Mouse (Mus musculus) adrenal gland, postnatal 25 days (tissue): ENCODE measurements at regions not wholly inside any gene's neighbourhood (a gene's known extent, or its start where the extent isn't known, plus 50 kb on each side); places are given as distances from the start of the nearest gene placed in this dataset.

ENCODE experiments used
- DNase-seq: peaks from one replicate; pipeline ENCODE4 v3.0.0; 2021; ENCODE audit warnings: mixed read lengths

DNA sequence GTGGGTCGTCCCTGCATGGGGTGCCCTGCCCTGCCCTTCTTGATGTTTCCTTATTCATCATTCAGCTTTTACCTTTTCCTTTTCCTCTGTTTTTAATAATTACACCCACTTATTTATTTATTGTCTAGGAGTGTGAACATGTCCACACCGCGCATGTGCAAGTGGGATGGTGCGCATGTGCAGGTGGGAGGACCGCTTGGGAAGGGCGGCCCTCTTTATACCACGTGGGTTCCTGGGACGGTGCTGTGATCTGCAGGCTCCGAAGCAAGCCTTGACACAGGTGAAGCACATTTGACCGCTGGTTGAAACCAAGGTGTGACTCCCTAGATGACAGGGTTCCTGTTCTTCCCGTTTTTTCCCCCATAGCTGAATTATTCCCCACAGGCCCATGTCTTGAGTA, 60.0 kb downstream of the Syf2 start:
- DNase-seq: no peak

DNA sequence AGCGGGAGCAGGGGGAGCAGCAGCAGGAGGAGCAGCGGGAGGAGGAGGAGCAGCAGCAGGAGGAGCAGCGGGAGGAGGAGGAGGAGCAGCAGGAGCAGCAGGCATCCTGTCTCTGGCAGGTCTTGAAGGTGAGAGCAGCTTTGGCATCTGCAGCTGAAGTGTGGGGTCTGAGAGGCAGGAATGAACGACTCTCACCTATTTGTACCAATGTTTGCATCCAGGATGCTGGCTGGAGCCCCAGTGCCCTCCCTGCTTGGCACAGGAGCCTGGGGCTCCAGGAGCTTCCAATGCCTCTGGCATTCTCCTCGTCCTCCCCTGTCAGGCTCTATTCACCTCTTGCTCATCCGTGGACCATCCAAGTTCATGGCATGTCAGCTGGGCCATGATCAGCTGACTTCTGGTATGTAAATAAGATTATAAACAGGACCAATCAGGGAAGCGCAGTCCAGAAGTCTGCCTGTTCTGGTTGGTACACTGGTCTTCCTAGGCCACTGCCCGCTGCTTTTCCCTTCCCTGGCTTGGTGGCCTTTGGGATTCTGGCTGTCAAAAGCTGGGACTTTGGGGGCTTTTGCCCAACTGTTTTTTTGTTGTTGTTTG, 62.9 kb downstream of the Syf2 start:
- DNase-seq: no peak

DNA sequence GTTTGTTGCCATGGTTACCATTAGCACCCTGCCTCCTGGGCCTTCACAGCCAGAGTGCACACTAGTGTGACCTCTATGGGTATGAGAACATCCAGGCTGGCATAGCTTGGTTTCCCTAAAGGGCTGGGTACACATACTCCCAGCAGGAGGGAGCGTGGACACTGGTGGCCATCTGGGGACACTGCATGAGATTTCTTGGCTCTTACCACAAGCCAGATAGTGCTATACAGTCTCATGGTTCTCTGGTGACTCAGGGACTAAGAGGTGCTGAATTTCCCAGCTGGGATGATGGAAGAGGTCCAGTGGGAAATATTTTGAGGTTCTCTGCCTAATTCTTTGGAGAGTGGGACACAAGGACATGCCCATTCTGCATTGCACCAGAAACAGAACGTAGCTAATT, 63.5 kb downstream of the Syf2 start:
- no peak for DNase-seq

DNA sequence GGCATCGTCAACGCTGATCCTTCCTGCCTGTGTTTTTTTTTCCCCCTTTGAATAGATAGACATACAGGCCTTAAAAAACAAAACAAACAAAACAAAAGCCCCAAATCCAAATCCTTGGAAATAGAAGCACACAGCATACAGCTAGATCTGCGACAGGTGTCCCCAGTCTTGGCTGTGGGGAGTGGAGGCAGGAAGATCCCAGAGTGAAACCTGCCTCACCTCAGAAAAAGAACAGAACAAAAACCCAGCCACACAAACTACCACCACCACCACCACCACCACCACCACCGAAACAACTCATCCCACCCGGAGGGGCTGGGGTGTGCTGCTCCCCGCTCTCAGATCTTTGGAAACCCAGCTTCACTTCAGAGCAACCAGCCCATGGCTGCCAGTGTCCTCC, 64.0 kb downstream of the Syf2 start:
- DNase-seq: no peak

DNA sequence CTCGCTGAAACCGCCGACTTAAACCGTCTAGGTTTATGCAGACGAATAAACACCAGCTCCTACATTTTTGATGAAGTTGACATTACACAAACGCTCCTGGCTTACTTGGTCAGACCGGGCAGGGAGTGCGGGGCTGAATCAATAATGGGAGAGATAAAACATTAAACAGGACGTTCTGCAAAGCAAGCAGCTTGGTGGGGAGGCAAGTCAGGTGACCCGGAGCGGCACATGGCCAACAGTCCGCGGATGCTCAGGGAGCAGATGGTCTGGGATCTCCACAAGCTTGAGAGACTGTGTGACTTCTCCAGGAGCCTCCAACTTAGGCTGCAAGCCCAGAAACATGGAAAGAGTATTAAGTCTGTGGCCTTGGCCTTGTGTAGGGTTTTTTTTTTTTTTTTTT, 64.4 kb downstream of the Syf2 start:
- DNase-seq: peak; percentile 25

DNA sequence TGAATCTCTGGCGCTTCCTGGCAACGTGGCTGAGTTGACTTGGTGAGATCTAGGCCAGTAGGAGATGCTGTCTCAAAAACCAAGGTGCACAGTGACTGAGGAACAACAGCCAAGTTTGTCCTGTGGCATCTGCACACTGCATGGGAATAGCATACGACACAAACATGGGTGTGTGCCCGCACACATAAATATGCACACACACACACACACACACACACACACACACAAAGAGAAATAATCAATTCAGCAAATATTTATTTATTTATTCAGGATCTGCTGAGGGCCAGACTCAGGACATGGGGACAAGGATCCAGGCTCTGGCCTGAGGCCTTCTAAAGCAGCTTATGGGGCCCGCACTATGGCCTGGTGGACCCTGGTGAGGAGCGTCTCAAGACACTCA, 65.4 kb downstream of the Syf2 start:
- DNase-seq: no peak

DNA sequence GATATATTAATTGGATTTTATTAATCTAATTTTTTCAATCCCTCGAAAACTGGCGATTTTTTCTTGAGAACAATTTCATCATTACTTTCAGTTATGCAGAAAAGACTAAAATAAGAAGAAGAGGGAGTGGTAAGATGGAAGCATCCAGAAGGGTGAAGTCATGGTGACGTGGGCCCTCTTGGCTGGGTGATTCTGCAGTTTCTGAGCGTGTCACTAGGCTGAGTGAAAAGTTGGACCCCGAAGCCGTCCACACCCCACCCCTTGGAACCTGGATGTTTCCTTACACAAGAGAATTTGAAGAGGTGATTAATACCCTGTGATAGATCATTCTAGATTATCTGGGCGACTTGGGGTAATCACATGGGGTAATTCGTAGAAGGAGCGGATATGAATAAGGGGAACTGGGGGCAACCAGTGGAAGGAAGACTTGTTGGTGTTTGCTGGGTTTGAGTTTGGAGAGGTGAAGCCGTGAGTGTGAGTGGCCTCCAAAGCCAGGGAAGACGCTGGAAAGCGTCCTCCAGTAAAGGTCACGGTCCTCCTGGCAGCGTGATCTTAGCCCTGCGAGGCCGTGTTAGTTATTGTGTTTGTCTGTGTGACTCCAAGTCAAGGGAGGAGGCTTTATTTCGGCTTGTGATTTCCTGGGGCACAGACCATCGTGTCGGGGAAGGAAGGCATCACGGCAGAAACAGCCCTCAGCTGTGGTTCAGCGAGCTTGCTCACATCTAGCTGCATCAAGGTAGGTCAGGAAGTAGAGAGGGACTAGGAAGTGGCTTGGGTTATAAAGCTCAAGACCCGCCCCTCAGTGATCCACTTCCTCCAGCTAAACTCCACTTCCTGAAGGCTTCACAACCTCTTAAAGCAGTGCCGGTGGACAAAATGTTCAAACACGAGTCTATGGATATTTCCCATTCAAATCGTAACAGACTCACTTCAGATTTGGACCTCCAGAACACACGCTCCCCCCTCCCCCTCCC, 67.0 kb downstream of the Syf2 start:
- peak; percentile 13 for DNase-seq

DNA sequence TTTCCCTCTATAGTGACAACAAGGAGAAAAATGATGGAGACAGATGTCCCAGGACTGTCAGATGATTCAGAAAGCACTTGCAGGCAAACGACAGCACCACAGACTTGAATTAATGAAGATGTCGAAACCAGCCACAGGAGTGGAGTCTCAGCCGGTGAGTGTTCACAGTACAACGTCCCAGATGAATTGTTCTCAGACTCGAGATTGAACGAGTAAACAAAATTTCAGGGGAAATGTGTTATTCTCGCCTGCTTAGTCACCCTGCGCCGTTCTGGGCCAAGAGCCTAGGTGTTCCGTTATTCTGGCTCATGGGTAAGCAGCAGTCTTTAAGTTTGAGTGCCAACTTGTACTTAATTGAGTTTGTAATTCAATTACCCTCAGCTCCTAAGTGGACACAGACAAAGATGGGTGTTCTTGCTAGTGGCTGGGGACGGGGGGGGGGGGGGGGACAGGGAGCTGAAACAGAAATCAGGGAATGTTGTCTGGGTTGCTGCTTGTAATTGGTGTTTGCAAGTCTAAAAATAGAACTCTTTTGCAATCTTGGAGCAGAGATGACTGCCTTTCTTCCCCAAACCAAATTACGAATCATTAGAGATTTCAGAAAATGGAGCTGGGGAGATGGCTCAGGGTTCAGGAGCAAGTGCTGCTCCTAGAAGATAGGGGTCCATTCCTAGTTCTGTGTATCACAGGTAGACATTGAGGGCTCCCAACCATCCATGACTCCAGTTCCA, 68.4 kb downstream of the Syf2 start:
- DNase-seq: peak; percentile 14

DNA sequence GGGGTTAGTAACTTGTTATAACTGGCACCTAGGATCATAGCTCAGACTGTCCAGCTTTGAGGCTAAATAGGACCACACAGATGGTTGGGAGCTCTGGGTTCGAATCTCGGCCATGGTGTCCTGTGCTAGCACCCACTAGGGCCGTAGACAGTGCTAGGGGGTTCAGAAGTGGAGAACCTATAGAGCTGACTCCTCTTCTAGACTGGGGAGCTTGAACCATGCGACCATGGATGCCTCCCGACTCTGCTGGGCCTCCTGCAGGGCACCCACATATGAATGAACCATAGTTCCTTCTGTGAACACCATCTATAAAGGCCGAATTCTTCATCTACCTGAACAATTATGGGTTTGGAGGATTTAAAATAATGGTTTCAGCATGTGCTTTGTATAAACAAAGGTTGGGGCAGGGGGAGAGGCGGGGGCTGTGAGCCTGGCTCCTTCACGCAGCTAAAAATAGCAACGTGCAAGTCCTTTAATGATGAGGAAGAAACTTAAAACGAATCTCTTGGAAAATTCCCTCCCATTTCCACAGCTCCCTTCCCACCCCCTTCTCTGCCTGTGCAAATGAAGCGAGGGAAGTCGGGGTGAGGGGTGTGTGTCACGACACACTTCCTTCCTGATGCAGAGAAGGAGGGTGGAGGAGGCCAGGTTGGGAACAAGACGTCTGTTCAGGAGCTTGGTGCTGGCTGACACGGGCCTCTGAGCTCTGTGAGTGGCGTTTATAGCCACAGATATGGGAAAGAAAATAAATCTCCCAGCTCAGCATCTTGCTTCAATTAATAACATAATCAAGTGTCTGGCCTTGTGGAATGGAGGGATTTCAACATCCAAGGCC, 71.6 kb downstream of the Syf2 start:
- no peak for DNase-seq

DNA sequence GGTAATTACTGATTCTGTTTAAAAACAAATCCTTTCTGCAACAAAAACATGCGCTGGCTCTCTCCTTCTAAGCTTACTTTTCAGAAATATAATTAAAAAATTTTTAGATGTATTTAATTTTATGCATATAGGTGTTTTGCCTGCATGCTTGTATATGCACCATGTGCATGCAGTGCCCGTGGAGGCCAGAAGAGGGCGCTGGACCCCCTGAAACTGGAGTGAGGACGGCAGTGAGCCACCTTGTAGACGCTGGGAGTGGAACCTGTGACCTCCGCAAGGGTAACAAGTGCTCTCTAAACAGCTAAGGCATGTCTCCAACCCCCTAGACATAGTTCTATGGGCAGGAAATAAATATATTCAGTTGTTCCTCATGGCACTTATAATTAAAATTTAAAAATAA, 80.7 kb downstream of the Syf2 start:
- no peak for DNase-seq

DNA sequence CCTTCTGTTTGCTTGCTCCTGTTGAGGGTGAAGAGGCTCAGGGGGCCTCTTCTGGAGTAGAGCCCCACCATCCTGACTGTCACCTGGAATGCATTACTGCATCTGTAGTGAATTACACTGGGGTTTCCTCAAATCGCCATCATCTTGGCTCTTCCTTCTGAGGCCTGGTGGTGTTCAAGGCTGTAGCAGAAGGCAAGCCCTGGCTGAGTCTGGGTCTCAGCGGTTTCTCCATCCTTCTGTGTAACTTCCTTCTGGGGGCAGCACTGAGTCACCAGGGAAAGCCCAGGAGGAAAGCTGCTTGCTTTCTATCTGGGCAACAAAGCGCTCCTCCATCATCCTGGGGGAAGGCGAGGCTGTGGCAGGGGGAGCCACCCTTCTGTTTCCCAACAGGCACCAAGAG, 82.2 kb downstream of the Syf2 start:
- DNase-seq: no peak

DNA sequence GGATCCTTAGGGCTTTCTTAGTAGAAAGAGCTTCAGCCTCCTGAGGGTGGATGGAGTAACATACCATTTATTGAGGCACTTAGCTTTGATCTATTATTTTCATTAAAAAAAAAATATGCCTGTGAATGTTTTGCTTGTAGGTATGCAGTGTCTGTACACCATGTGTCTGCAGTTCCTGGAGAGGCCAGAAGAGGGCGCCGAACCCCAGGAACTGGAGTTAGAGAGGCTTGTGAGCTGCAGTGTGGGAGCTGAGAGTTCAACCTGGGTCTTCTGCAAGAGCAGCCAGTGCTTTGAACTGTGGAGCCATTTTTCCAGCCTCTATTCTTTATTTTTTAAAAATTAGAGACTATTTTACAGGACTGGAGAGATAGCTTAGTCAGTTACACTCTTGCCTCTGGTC, 83.2 kb downstream of the Syf2 start:
- no peak for DNase-seq

DNA sequence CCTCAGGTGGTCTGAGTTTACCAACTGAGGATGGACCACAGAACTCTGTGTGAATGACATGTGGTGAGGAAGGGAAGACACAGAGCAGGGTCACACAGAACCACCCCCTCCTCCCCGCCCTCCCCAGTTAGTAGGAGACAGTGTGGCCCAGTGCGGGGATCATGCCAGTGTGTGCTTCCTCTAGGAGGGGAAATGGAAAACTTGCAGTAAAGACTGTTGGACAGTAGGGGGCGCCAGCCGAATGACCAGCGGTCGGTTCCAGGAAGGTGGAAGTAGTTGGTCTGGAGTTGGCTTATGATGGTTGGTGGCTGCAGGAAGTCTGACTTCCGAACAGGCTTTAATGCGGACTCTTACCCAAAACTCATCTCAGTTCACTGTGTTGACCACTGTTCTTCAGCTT, 87.3 kb downstream of the Syf2 start:
- DNase-seq: peak; percentile 64

DNA sequence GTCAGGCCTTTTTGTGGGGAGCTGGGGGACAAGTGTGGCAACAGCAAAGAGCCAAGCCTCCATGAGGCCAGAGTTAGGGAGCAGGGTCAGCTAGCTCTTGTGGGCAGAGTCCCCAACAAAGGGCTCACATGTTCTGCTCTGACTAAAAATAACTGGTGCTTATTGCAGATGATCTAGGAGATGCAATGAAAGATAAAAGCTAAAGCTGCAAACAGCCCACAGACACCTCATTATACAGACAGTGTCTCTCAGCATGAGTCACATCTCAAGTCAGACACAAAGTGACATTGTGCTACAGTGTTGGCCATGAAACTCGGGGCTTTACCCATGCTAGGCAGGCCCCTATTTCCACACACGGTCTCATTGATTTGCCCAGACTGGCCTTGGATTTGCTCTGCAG, 88.4 kb downstream of the Syf2 start:
- DNase-seq: no peak

DNA sequence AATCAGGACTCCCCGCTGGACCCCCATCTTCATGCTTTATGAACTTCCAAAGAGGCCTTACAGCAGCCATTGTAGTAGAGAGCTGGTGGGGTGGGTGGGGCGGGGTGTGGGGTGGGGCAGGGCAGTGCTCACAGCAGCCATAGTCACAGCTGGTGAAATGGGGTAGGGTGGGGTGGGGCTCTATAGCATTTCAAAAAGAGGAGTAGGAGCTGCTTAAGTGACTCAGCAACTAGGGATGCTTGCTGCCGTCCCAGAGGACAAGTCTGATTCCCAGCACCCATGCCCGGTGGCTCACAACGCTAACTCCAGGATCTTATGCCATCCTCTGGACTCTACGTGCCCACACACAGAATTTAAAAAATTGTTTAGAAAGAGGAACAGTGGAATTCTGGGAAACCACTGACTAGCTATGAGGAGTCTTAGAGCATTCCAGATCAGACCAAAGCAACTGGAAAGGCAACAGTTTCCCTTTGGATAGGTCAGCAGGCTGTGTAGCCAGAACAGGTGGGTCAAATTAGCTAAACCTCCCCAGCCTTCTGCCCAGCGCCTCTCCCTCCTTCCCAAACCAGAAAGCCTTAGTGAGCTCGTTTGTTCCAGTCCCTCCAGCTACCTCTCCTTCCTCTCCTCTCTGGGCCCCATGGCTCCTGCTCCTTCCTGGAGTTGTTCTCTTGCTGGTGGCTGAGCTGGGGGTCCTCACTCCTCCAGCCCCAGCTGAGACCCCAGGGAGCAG, 89.7 kb downstream of the Syf2 start:
- DNase-seq: no peak

DNA sequence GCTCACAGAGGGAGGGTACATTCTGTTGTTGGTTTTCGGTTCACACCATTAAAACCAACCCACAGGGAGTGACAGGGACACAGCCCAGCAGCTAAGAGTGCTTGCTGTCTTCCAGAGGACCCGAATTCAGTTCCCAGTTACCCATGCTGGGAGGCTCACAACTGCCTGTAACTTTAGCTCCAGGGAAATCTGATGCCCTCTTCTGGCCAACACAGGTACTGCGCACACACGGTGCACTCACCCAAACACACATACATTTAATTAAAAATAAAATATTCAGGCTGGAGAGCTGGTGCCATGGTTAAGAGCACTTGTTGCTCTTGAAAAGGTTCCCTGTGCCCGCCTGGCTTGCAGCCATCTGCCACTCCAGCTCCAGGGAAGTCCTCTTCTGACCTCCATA, 92.5 kb downstream of the Syf2 start:
- no peak for DNase-seq

DNA sequence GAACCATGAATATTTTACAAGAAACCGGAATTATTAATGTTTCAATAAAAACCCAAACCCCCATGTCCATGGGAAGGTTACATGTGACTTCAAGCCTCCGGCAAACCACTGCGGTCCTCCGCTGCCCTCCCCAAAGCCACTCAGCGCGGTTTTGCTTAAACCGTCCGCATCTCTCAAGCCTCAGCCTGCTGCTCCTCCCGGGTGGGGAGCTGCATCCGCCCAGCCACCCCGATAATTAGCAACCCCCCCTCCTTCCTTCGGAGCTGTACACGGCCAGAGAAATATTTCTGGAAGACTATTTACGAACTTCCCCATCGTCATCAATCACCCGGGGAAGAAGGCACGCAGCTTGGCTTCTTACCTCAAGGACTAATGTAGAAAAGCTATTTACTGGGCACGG, 94.7 kb upstream of the Runx3 start:
- DNase-seq: no peak

DNA sequence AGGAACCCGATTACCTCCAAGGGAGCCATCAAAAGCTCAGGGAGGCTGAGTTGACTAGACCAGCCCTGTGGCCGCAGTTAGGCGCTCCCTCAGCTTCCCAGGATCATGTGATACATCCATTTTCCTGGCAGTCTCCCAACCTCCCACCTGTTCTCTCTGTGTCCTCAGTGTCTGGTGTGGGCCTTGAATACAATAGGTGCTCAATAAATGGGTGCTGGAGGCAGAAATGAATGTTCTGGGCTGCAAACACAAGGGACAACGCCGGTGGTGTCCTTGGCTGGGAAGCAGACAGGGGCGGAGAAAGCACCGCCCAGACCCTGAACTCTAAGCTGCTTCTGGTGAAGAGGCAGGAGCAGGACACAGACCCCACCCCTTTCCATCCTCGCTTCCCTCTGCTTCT, 93.3 kb upstream of the Runx3 start:
- no peak for DNase-seq

DNA sequence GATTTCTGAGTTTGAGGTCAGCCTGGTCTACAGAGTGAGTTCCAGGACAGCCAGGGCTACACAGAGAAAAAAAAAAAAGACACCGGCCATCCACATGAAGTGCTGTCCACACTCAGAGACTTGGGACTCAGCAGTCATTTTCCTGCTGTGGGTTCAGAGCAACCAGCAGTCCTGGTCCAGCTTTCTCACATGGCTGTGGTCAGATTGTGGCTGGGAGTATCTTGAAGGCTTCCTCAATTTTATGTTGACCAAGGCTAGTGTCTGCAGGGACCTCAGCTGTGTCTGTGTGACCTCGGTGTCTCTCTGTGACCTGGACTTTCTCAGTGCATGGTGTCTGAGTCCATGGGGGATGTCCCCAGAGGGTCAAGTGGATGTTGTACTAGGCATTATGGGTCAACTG, 90.7 kb upstream of the Runx3 start:
- DNase-seq: no peak

DNA sequence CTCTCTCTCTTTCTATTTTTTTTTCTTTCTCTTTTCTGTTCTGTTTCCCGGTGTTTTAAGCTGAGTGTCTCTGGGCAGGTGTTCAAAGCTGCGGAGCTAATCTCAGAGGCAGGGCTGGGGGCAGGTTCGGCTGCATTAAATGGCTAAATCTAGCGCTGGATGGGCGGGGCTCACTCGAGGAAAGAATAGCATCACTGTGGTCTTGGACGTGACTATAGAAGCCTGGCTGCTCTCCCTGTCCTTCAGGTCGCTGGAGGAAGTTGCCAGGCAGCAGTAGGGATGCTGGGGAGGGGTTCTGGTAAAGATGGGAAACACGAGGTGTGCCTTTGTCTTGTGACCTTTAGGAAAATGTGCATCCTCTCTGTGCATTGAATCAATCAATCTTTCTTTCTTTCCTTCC, 88.0 kb upstream of the Runx3 start:
- DNase-seq: no peak

DNA sequence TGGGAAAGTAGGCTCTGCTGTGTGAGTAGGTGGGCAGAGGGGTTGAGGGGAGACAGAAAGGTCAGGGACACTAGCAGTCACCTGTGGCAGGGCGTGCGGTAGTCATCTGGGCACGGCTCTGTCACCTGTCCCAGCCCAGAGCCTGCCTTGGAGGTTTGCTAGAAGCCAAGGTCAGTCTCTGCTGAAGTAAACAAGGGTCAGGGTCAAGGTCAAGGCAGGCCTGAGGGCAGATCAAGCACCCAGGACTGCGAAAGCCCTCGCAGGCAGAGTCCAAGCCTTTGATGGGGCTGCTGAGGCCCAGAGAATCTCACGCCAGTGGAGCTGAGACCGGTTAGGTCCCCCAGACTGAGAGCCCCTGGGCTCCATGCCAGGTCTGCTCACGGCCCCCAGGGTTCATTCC, 87.2 kb upstream of the Runx3 start:
- no peak for DNase-seq

DNA sequence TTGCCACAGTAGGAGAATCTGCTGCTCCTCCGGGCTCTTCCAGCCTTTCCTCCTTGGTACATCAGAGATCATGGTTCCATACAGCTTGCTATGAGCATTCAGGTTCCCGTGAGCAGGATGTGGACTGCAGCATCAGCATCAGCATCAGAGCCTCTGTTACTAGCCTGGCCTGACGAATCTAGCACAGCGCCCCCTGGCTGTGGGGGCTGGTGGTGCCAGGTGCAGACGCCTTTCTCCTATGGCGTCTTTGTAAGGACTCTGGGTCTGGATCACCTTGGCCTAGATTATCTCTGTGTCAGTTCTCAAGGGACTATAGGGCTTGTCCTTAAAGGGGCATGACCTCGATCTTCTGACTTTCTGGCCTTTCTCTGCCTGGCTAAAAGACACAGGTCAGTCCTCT, 86.0 kb upstream of the Runx3 start:
- peak; percentile 72 for DNase-seq
